Mouse (Mus musculus) kidney, adult 11 months (tissue): ENCODE data around the gene Batf2.
"Not testable (repeated sequence)": the region's sequence is repeated elsewhere in the genome, so short reads cannot be mapped to it uniquely, and the experiment has no call there.

Experiments
- DNase-seq: peaks from one replicate; pipeline ENCODE4 v3.0.0; 2022

The Batf2 gene

GRCm38 (mm10) chr19:6133197-6133596 is 7.6 kb upstream of the Batf2 start:
- not testable (repeated sequence) for DNase-seq

GRCm38 (mm10) chr19:6136397-6136796 is 4.4 kb upstream of the Batf2 start:
- no peak for DNase-seq

GRCm38 (mm10) chr19:6139701-6140100 is 1.1 kb upstream of the Batf2 start:
- DNase-seq, result no peak

- DNase-seq, result no peak
Observed at GRCm38 (mm10) chr19:6140374-6140677, 457 bp upstream of the Batf2 start.

- peak; percentile 77 for DNase-seq
Observed at GRCm38 (mm10) chr19:6141394-6141749, 589 bp downstream of the Batf2 start, which contains the start of gene Arl2. Gene Arl2, minus strand, starts transcription at chr19:6141548.

- DNase-seq, result no peak
Observed at GRCm38 (mm10) chr19:6144842-6145241, 4.1 kb downstream of the Batf2 start.

GRCm38 (mm10) chr19:6155174-6155573 is 14.4 kb downstream of the Batf2 start:
- no peak for DNase-seq

- peak; percentile 62 for DNase-seq
Observed at GRCm38 (mm10) chr19:6156372-6156771, 15.6 kb downstream of the Batf2 start.

- no peak for DNase-seq
Observed at GRCm38 (mm10) chr19:6157220-6157619, 16.4 kb downstream of the Batf2 start.

- DNase-seq, result peak; percentile 55
Observed at GRCm38 (mm10) chr19:6163872-6164547, 23.2 kb downstream of the Batf2 start.

GRCm38 (mm10) chr19:6166750-6167149 is 26.0 kb downstream of the Batf2 start:
- DNase-seq, result no peak

- DNase-seq, result peak; percentile 16
Observed at GRCm38 (mm10) chr19:6171215-6171614, 30.4 kb downstream of the Batf2 start.

- no peak for DNase-seq
Observed at GRCm38 (mm10) chr19:6174771-6175170, 34.0 kb downstream of the Batf2 start.

GRCm38 (mm10) chr19:6178775-6179174 is 38.0 kb downstream of the Batf2 start:
- DNase-seq, result no peak

- DNase-seq, result no peak
Observed at GRCm38 (mm10) chr19:6181629-6182028, 40.8 kb downstream of the Batf2 start.

GRCm38 (mm10) chr19:6182534-6182933 is 41.8 kb downstream of the Batf2 start:
- DNase-seq, result no peak

- DNase-seq, result no peak
Observed at GRCm38 (mm10) chr19:6184131-6184530, 43.3 kb downstream of the Batf2 start, which contains the start of gene Majin. Gene Majin, plus strand, starts transcription at chr19:6184388.

- no peak for DNase-seq
Observed at GRCm38 (mm10) chr19:6204265-6204664, 63.5 kb downstream of the Batf2 start.

GRCm38 (mm10) chr19:6206716-6207115 is 65.9 kb downstream of the Batf2 start:
- no peak for DNase-seq

- no peak for DNase-seq
Observed at GRCm38 (mm10) chr19:6216046-6216705, 75.4 kb downstream of the Batf2 start.

- no peak for DNase-seq
Observed at GRCm38 (mm10) chr19:6218606-6219005, 77.8 kb downstream of the Batf2 start.
